Mouse (Mus musculus) CH12.LX (cell line): Measurements from ENCODE around the gene Cdk14. TPM values are rescaled to one million over a fixed set of nuclear protein-coding genes. Genes with fewer than 3 reads are reported as not detected.

Experiments
- DNase-seq: peaks from one replicate; pipeline ENCODE4 v3.0.0-alpha.2; 2013; ENCODE audit errors: extremely low read depth
- H3K27ac ChIP-seq: 2 replicates; pipeline ENCODE4 v1.5.1; 2012; ENCODE audit warnings: low read depth, mild to moderate bottlenecking, control low read depth, moderate library complexity; ENCODE audit not compliant: insufficient read depth
- H3K27me3 ChIP-seq: replicated peaks from 2 replicates; pipeline ENCODE3; 2012; ENCODE audit warnings: inconsistent platforms
- H3K36me3 ChIP-seq, 2 experiments: replicated peaks in 1 of 2; 2 replicates each; pipeline versions ENCODE3 to v1.6.1; 2012; ENCODE audit warnings: inconsistent platforms in 1 of 2, low read length in 1 of 2, mild to moderate bottlenecking in 1 of 2, mixed read lengths in 1 of 2, moderate library complexity in 1 of 2; ENCODE audit not compliant: control insufficient read depth in 1 of 2, insufficient read depth in 1 of 2
- H3K4me1 ChIP-seq, 2 experiments: 2 replicates each; pipeline ENCODE4 v1.6.1; 2012; ENCODE audit warnings: inconsistent platforms in 1 of 2, moderate library complexity in 1 of 2; ENCODE audit not compliant: insufficient read depth in 2 of 2, control insufficient read depth in 1 of 2
- H3K4me2 ChIP-seq: 2 replicates; pipeline ENCODE4 v1.6.1; 2012; ENCODE audit warnings: low read depth, mild to moderate bottlenecking, control low read depth; ENCODE audit not compliant: poor library complexity, insufficient read depth, severe bottlenecking
- H3K4me3 ChIP-seq, 3 experiments: fragments of 150-350 bp in 1 of 3; sonication (generic) in 1 of 3; replicated peaks in 1 of 3; 2 replicates each; pipeline versions ENCODE3 to v1.5.1; 2011 to 2012; ENCODE audit warnings: low read depth in 2 of 3, low read length in 2 of 3, mild to moderate bottlenecking in 2 of 3, moderate library complexity in 2 of 3, control low read depth in 1 of 3, improper control_type of control experiment in 1 of 3, inconsistent platforms in 1 of 3, mixed read lengths in 1 of 3; ENCODE audit not compliant: poor library complexity in 1 of 3
- H3K79me2 ChIP-seq: replicated peaks from 2 replicates; pipeline ENCODE4 v1.6.1; 2012; ENCODE audit warnings: mild to moderate bottlenecking, moderate library complexity; ENCODE audit not compliant: control insufficient read depth, poor library complexity, insufficient read depth, severe bottlenecking; ENCODE audit errors: extremely low read depth
- H3K9ac ChIP-seq: 2 replicates; pipeline ENCODE4 v1.6.1; 2012; ENCODE audit warnings: low read depth, mild to moderate bottlenecking, control low read depth, moderate library complexity; ENCODE audit not compliant: insufficient read depth
- H3K9me3 ChIP-seq: replicated peaks from 2 replicates; pipeline ENCODE3; 2012; ENCODE audit warnings: low read length, inconsistent platforms, mixed read lengths
- BHLHE40 ChIP-seq: IDR thresholded peaks from 2 replicates; pipeline ENCODE4 v1.6.1; 2011; ENCODE audit warnings: mild to moderate bottlenecking, low read depth, low read length, improper control_type of control experiment
- CHD2 ChIP-seq: IDR thresholded peaks from 2 replicates; pipeline ENCODE4 v1.6.1; 2011; ENCODE audit warnings: low read length, improper control_type of control experiment
- CTCF ChIP-seq, 2 experiments: IDR thresholded peaks in 1 of 2; conservative IDR thresholded peaks in 1 of 2; 2 replicates each; pipeline ENCODE4 v1.5.1; 2011 to 2012; ENCODE audit warnings: low read depth in 2 of 2, low read length in 2 of 2, improper control_type of control experiment in 1 of 2, inconsistent platforms in 1 of 2, mild to moderate bottlenecking in 1 of 2, moderate library complexity in 1 of 2
- ELF1 ChIP-seq: IDR thresholded peaks from 2 replicates; pipeline ENCODE4 v1.6.1; 2014; ENCODE audit warnings: low read depth, mild to moderate bottlenecking, inconsistent platforms, low read length, improper control_type of control experiment
- EP300 ChIP-seq: IDR thresholded peaks from 2 replicates; pipeline ENCODE4 v1.6.1; 2011; ENCODE audit warnings: low read length, improper control_type of control experiment
- GABPA ChIP-seq: IDR thresholded peaks from 2 replicates; pipeline ENCODE4 v1.6.1; 2012; ENCODE audit warnings: low read depth, low read length, improper control_type of control experiment, inconsistent platforms; ENCODE audit not compliant: insufficient replicate concordance
- JUND ChIP-seq: conservative IDR thresholded peaks from 2 replicates; pipeline ENCODE4 v1.6.1; 2011; ENCODE audit warnings: low read depth, low read length, improper control_type of control experiment
- MAX ChIP-seq: IDR thresholded peaks from 2 replicates; pipeline ENCODE4 v1.6.1; 2011; ENCODE audit warnings: low read length, improper control_type of control experiment
- MEF2A ChIP-seq: IDR thresholded peaks from 2 replicates; pipeline ENCODE4 v1.6.1; 2014; ENCODE audit warnings: low read depth, mild to moderate bottlenecking, inconsistent platforms, low read length, improper control_type of control experiment, borderline replicate concordance
- NELFE ChIP-seq: IDR thresholded peaks from 2 replicates; pipeline ENCODE4 v1.6.1; 2011; ENCODE audit warnings: low read depth, low read length, improper control_type of control experiment
- NRF1 ChIP-seq: IDR thresholded peaks from 2 replicates; pipeline ENCODE4 v1.6.1; 2014; ENCODE audit warnings: low read depth, mild to moderate bottlenecking, inconsistent platforms, low read length, improper control_type of control experiment, moderate library complexity
- POLR2A ChIP-seq: IDR thresholded peaks from 2 replicates; pipeline ENCODE4 v1.6.1; 2011; ENCODE audit warnings: low read depth, mild to moderate bottlenecking, improper control_type of control experiment, low read length
- RAD21 ChIP-seq: IDR thresholded peaks from 2 replicates; pipeline ENCODE4 v1.6.1; 2011; ENCODE audit warnings: low read depth, mild to moderate bottlenecking, low read length, improper control_type of control experiment, moderate library complexity
- TBP ChIP-seq: conservative IDR thresholded peaks from 2 replicates; pipeline ENCODE4 v1.6.1; 2011; ENCODE audit warnings: low read depth, low read length, improper control_type of control experiment
- UBTF ChIP-seq: IDR thresholded peaks from 2 replicates; pipeline ENCODE4 v1.6.1; 2012; ENCODE audit warnings: low read depth, mild to moderate bottlenecking, inconsistent platforms, low read length, improper control_type of control experiment, moderate library complexity
- USF1 ChIP-seq: IDR thresholded peaks from 2 replicates; pipeline ENCODE4 v1.6.1; 2014; ENCODE audit warnings: low read depth, mild to moderate bottlenecking, inconsistent platforms, low read length, improper control_type of control experiment
- ZC3H11A ChIP-seq: IDR thresholded peaks from 2 replicates; pipeline ENCODE4 v1.6.1; 2012; ENCODE audit warnings: low read depth, mild to moderate bottlenecking, inconsistent platforms, low read length, improper control_type of control experiment
- ZMIZ1 ChIP-seq: IDR thresholded peaks from 2 replicates; pipeline ENCODE4 v1.6.1; 2012; ENCODE audit warnings: low read depth, mild to moderate bottlenecking, inconsistent platforms, low read length, improper control_type of control experiment
- dilution Hi-C: fragments of 300-500 bp; cut with MboI; formaldehyde crosslinking; loops from 2 replicates; pipeline ENCODE4 v1.14.3; 2020; ENCODE audit warnings: low sequenced_read_pairs; ENCODE audit not compliant: extremely low pct_unique_long_range_greater_than_20kb, extremely low pct_ligation_motif_present
- in situ Hi-C: fragments of 300-500 bp; cut with MboI; formaldehyde crosslinking; loops from 3 replicates; pipeline ENCODE4 v1.14.3; 2019; ENCODE audit warnings: low sequenced_read_pairs, low pct_ligation_motif_present, low pct_unique_long_range_greater_than_20kb, mixed read lengths
- polyA plus RNA-seq: library from polyadenylated mRNA; unstranded; fragments of >175 nt; gene quantifications from 2 replicates; pipeline ENCODE4 v1.2.1, GENCODE M21; 2012; ENCODE audit warnings: low read depth; ENCODE audit not compliant: insufficient read length
- total RNA-seq, 2 experiments: library from RNA; depleted of rRNA; stranded (reverse); fragments of 300-350 nt in 1 of 2; fragments of >200 nt in 1 of 2; gene quantifications; 2 replicates each; pipeline ENCODE4 v1.2.3; 2012 to 2014

Cdk14 gene
- total and polyA plus RNA-seq, 3 experiments = 3.7 to 12.0 (median 8.9) TPM

DNA sequence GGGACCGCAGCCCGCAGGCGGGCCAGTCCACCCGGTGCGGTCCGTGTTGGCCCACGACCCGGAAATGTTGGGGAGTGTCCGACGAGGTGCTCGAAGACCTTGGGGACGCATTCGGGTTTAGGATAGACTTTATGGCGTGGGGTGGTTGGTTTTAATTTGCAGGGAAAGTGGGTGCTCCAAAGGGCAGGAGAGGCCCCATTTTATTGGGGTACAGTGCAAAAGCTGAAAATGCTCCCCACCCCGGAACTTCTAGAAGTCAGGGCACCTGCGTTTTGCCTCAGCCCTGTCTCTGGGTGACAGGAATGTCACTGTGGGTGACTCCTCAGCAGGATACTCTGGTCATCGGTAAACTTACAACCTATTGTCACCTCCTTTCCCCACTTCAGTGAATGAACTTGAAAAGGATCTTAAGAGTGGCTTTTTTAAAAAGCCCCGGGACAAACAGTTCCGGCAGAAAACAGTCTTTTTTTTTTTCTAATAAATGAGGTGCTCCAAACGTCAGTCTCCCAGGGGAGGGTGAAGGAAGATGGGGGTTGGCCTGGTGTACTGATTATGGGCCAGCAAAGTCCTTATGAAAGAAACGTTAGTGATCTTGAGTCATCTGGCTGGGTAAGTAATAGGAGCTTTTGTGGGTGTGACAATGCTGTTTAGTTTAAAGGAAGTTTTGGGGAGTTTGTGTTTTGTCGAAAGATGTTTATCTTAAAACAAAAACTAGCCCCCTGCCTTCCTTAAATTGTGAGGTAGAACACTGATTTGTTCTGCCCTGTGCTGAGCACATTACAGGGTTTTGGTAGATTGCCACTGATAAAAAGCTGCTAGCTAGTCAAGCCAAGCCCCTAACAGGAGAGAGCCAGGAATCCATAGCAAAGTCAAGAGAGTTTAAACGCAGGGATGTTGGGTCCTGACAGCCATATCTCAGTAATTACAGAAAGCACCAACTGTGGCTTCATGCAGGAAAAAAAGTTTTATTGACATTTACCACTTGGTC, 39.1 kb downstream of the Cdk14 start:
- Histone ChIP-seq H3K9me3 (peaks cover 6% of the 10 kb centered on the region), H3K4me3 (peak overlapping the region; percentile 7 to 91 (median 79)), H3K27me3 (no peaks in the 10 kb centered on the region), H3K4me1 (peaks cover 0 to 12% of the 10 kb centered on the region in 2 experiments; a peak in 3 of 4 replicates), H3K36me3 (peaks cover 0 to 1% of the 10 kb centered on the region in 2 experiments), H3K4me2 (peak overlapping the region; percentile 100)
- DNase-seq = no peak
- TF ChIP-seq NRF1 = no peak
- no peak for TF ChIP-seq ZC3H11A
- TF ChIP-seq ELF1 = peak; percentile 61
- TF ChIP-seq UBTF = no peak
- no peak for TF ChIP-seq EP300
- TF ChIP-seq JUND = no peak
- no peak for TF ChIP-seq BHLHE40
- TF ChIP-seq CHD2 = no peak
- TF ChIP-seq, all 38 proteins: peak for 1
- dilution Hi-C loops = no loop called here
- in situ Hi-C loops = no loop called here
- H3K79me2 ChIP-seq = peaks cover 28% of the 10 kb centered on the region
- no peak overlapping the region for H3K27ac ChIP-seq
- peak overlapping the region; percentile 67 for H3K9ac ChIP-seq

DNA sequence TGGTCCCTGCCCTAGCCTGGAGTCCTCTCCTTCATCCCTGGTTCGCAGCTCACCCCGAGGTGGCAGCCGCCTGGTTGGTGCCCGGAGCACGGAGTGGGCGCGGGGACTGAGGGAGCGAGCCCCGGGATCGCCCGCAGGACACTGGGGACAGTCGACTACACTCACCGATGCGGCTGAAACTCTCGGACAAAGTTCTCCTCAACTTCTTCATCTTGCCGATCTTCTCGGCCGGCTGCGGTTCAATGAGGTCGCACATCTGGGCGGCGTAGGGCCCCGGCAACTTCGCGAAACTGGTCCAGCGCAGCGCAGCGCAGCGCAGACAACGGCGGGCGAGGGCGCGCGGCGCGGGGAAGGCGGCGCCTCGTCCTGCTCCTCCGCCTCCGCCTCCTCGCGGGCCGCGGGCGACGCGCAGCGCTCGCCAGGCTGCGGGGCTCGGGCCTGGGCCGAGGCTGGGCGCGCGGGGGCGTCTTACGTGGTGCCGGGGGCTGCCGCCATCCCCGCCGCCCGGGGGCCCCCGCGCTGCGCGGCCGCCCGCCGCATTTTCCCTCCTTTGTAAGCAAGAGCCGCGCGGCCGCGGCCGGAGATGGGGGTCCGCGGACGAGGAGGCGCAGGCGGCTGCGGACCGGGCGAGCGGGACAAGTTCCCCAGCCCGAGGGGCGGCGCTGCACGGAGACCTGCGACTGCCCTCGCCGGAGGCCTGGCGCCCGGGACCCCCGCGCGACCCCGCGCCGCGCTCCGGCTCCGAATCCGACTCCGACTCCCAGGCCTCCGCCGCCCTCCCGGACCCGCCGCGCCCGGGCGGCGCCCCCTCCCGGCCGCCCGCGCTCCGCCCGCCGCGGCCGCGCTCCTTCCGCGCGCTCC, 40.0 kb downstream of the Cdk14 start:
- peaks cover 6% of the 10 kb centered on the region for H3K9me3 ChIP-seq
- TF ChIP-seq UBTF (peak; percentile 91), POLR2A (peak; percentile 46; the same call in 1 of the 2 replicates), TBP (no peak), GABPA (no peak), RAD21 (no peak), CTCF (conservative IDR thresholded peaks at IDR 0.05 in 1 of 2, IDR thresholded peaks at IDR 0.05 in 1 of 2; ENCODE audit: low read depth in 2 of 2, low read length in 2 of 2) (peak in 1 of 2 experiments; percentile 26; a peak in 2 of 4 replicates), NELFE (0 out of 2 replicates have a peak, but pooled peaks have one; percentile 20), MEF2A (no peak), BHLHE40 (no peak), MAX (no peak), ZMIZ1 (no peak), NRF1 (peak; percentile 52; the same call in 1 of the 2 replicates), USF1 (no peak)
- TF ChIP-seq, all 38 proteins: peak for 5
- H3K4me1 ChIP-seq = peaks cover 0 to 12% of the 10 kb centered on the region in 2 experiments; a peak in 3 of 4 replicates
- peak overlapping the region; percentile 53 to 91 (median 79) for H3K4me3 ChIP-seq
- dilution Hi-C loops = no loop called here
- no peaks in the 10 kb centered on the region for H3K27me3 ChIP-seq
- peak overlapping the region; percentile 63 for H3K27ac ChIP-seq
- peak overlapping the region; percentile 100 for H3K4me2 ChIP-seq
- H3K9ac ChIP-seq = peak overlapping the region; percentile 67
- no peak for DNase-seq
- H3K79me2 ChIP-seq = peaks cover 28% of the 10 kb centered on the region
- peaks cover 0 to 1% of the 10 kb centered on the region in 2 experiments for H3K36me3 ChIP-seq
- in situ Hi-C loops = no loop called here
